In genomic region chr16:37906456-37906855, GRCm38 (mm10) we compare ENCODE assay signal across 25 mouse cellular contexts. TPM values are rescaled to one million over a fixed set of nuclear protein-coding genes. Genes with fewer than 3 reads are reported as not detected.
DNase-seq lines count a peak whose midpoint lies in the region; ATAC-seq lines count a peak whose summit lies in the region.
"Had no signal": no experiment of that assay in that cellular context is flagged by ENCODE, and none has a peak within 500 bp of the region (broad histone marks: within the 10 kb centered on the region; RNA-seq: fewer than 3 reads in every experiment).

No protein-coding gene starts in this region.

- H3K27ac ChIP-seq in kidney, embryonic 16.5 days (ENCODE audit: low read length) = no peak overlapping the region
- H3K27ac ChIP-seq: embryonic facial prominence, embryonic 12.5 days; embryonic facial prominence, embryonic 15.5 days; gastrocnemius, adult 2 months; heart, adult 2 months; hindbrain, embryonic 12.5 days; hindbrain, embryonic 15.5 days had no signal

- no peaks in the 10 kb centered on the region for H3K4me1 ChIP-seq in kidney, embryonic 16.5 days (ENCODE audit: insufficient read depth, low read length)
- H3K4me1 ChIP-seq: embryonic facial prominence, embryonic 15.5 days; hindbrain, embryonic 12.5 days; hindbrain, embryonic 15.5 days had no signal

- H3K4me2 ChIP-seq in kidney, embryonic 16.5 days (replicated peaks; ENCODE audit: low read depth, low read length) = no peak overlapping the region
- H3K4me2 ChIP-seq: embryonic facial prominence, embryonic 12.5 days; embryonic facial prominence, embryonic 15.5 days; heart, embryonic 11.5 days; hindbrain, embryonic 12.5 days; hindbrain, embryonic 15.5 days had no signal

- H3K9ac ChIP-seq in kidney, embryonic 16.5 days (replicated peaks; ENCODE audit: low read length) = no peak overlapping the region
- H3K9ac ChIP-seq: embryonic facial prominence, embryonic 12.5 days; embryonic facial prominence, embryonic 15.5 days; forebrain, postnatal 0 days; hindbrain, embryonic 12.5 days; hindbrain, embryonic 15.5 days had no signal

- 92% methylated on average over 3 of the region's 3 CpGs for WGBS in kidney, embryonic 16.5 days

- H3K27me3 ChIP-seq in kidney, embryonic 16.5 days (ENCODE audit: insufficient read depth, low read length) = no peaks in the 10 kb centered on the region
- H3K27me3 ChIP-seq: CH12.LX; embryonic facial prominence, embryonic 12.5 days; embryonic facial prominence, embryonic 15.5 days; hindbrain, embryonic 12.5 days; hindbrain, embryonic 15.5 days; Patski had no signal

- DNase-seq in kidney, adult 11 months = peak; percentile 67
- DNase-seq in kidney, postnatal 4 days = no peak
- peak; percentile 55 to 77 for DNase-seq in kidney, adult 8-10 months
- peak; percentile 59 for DNase-seq in kidney, postnatal 14 days
- peak; percentile 47 to 82 for DNase-seq in kidney, postnatal 36 days
- DNase-seq in cerebellum, adult 11-12 months = no peak
- DNase-seq: adrenal gland, postnatal 10 days; adrenal gland, postnatal 36 days; B cell, adult 2 months; cerebellum, adult 9-11 months; cerebellum, postnatal 25 days; forebrain, postnatal 0 days; gastrocnemius, adult 2 months; gastrocnemius, postnatal 25 days; heart, adult 2 months had no signal

- no peak for ATAC-seq in kidney, embryonic 16.5 days (ENCODE audit: low FRiP score, low TSS enrichment)
- ATAC-seq: forebrain, embryonic 14.5 days; forebrain, postnatal 0 days; Patski had no signal

- H3K4me3 ChIP-seq in kidney, embryonic 16.5 days (ENCODE audit: low read length) = no peak overlapping the region
- H3K4me3 ChIP-seq: embryonic facial prominence, embryonic 12.5 days; embryonic facial prominence, embryonic 15.5 days; gastrocnemius, adult 2 months; heart, adult 2 months; hindbrain, embryonic 12.5 days; hindbrain, embryonic 15.5 days had no signal

- H3K36me3 ChIP-seq in kidney, embryonic 16.5 days (ENCODE audit: insufficient read depth, low read length) = no peaks in the 10 kb centered on the region
- H3K36me3 ChIP-seq: embryonic facial prominence, embryonic 12.5 days; embryonic facial prominence, embryonic 15.5 days; G1E; hindbrain, embryonic 12.5 days; hindbrain, embryonic 15.5 days had no signal

- H3K9me3 ChIP-seq in kidney, embryonic 16.5 days (ENCODE audit: low read length) = 0 out of 2 replicates have a peak, but pooled peaks cover 3% of the 10 kb centered on the region
- H3K9me3 ChIP-seq: embryonic facial prominence, embryonic 12.5 days; embryonic facial prominence, embryonic 15.5 days; G1E; hindbrain, embryonic 12.5 days; hindbrain, embryonic 15.5 days had no signal

RNA-seq across cellular contexts. Expression of gene Gpr156, which starts 9.8 kb away (rescaled TPM):
- 0.85 and 1.3 TPM in 2 replicates for polyA plus RNA-seq in kidney, embryonic 16.5 days (2015; fragmentation: Nextera tagmentation; extraction: Ambion mirVana)
- polyA plus RNA-seq: G1E had no signal

RNA-seq across cellular contexts. Expression of gene Lrrc58, which starts 38.3 kb away (rescaled TPM):
- polyA plus RNA-seq in kidney, embryonic 16.5 days (2015; fragmentation: Nextera tagmentation; extraction: Ambion mirVana) = 54.3 and 60.6 TPM in 2 replicates

RNA-seq across cellular contexts. Expression of gene Gm36028, which starts 45.5 kb away (rescaled TPM):
- polyA plus RNA-seq in kidney, embryonic 16.5 days (2015; fragmentation: Nextera tagmentation; extraction: Ambion mirVana) = 0.67 and 0.71 TPM in 2 replicates
- polyA plus RNA-seq: G1E had no signal

Comparison
In these comparisons a context has a peak if more than half of its experiments do, and no peak if none do; other contexts are left out.
1. DNase-seq: peak in kidney, adult 11 months (single experiment), kidney, adult 8-10 months (2 of 2), kidney, postnatal 14 days (single experiment) and kidney, postnatal 36 days (2 of 2); none in kidney, postnatal 4 days (0 of 2) and cerebellum, adult 11-12 months (single experiment).